Mouse (Mus musculus) gastrocnemius, postnatal 36 days (tissue): Measurements from ENCODE around the gene Tmem131l. TPM values are rescaled to one million over a fixed set of nuclear protein-coding genes. Genes with fewer than 3 reads are reported as not detected.

Source experiments
- DNase-seq, 2 experiments: peaks; one replicate each; pipeline ENCODE4 v3.0.0; 2022
- intact Hi-C: fragments of 180-260 bp; cut with DNase I; formaldehyde crosslinking; loops from one replicate; pipeline ENCODE4 v1.15.1; 2025
- total RNA-seq, 2 experiments: library from RNA; stranded (reverse); gene quantifications; 2 replicates each; pipeline ENCODE4 v1.2.3; 2021

Tmem131l gene
- total RNA-seq, 2 experiments from 2014 or later, result 13.0 to 18.4 TPM

GRCm38 (mm10) chr3:84059676-84060075, 19.7 kb upstream of the Tmem131l start:
- intact Hi-C loops, result loop anchor here (2.0 kb wide), 1 partner anchor 19 kb away; the partner anchor contains the start of gene Tmem131l
- no peak for DNase-seq

- intact Hi-C loops, result no loop called here
- DNase-seq, result no peak
Observed at GRCm38 (mm10) chr3:84059261-84059660, 19.3 kb upstream of the Tmem131l start.

GRCm38 (mm10) chr3:84048729-84049175, 8.8 kb upstream of the Tmem131l start:
- intact Hi-C loops, result no loop called here
- peak; percentile 46 to 60 for DNase-seq

GRCm38 (mm10) chr3:84046206-84046605, 6.2 kb upstream of the Tmem131l start:
- intact Hi-C loops, result no loop called here
- no peak for DNase-seq

GRCm38 (mm10) chr3:84041739-84042138, 1.8 kb upstream of the Tmem131l start:
- intact Hi-C loops, result loop anchor here (2.0 kb wide), 1 partner anchor 19 kb away; no protein-coding TSS in a partner anchor
- no peak for DNase-seq

GRCm38 (mm10) chr3:84040476-84041082, 604 bp upstream of the Tmem131l start:
- peak in 1 of 2 experiments; percentile 40 for DNase-seq
- intact Hi-C loops, result loop anchor here (2.0 kb wide), 1 partner anchor 20 kb away; no protein-coding TSS in a partner anchor

- peak in 1 of 2 experiments; percentile 25 for DNase-seq
- intact Hi-C loops, result loop anchor here (5.0 kb wide), 2 partner anchors 83 to 92 kb away; no protein-coding TSS in a partner anchor
Observed at GRCm38 (mm10) chr3:84038981-84039645, 862 bp downstream of the Tmem131l start.

- intact Hi-C loops, result loop anchor here (5.0 kb wide), 2 partner anchors 84 to 91 kb away; no protein-coding TSS in a partner anchor
- DNase-seq, result no peak
Observed at GRCm38 (mm10) chr3:84038126-84038525, 1.8 kb downstream of the Tmem131l start.

GRCm38 (mm10) chr3:84037536-84037935, 2.4 kb downstream of the Tmem131l start:
- intact Hi-C loops, result loop anchor here (5.0 kb wide), 2 partner anchors 85 to 90 kb away; no protein-coding TSS in a partner anchor
- no peak for DNase-seq

GRCm38 (mm10) chr3:84036866-84037265, 3.1 kb downstream of the Tmem131l start:
- intact Hi-C loops, result loop anchor here (5.0 kb wide), 2 partner anchors 85 to 90 kb away; no protein-coding TSS in a partner anchor
- no peak for DNase-seq

- intact Hi-C loops, result loop anchor here (5.0 kb wide), 2 partner anchors 86 to 89 kb away; no protein-coding TSS in a partner anchor
- no peak for DNase-seq
Observed at GRCm38 (mm10) chr3:84035728-84036364, 4.1 kb downstream of the Tmem131l start.

- intact Hi-C loops, result no loop called here
- DNase-seq, result no peak
Observed at GRCm38 (mm10) chr3:84034115-84034780, 5.7 kb downstream of the Tmem131l start.

GRCm38 (mm10) chr3:84032933-84033730, 6.8 kb downstream of the Tmem131l start:
- no peak for DNase-seq

GRCm38 (mm10) chr3:84032419-84032818, 7.6 kb downstream of the Tmem131l start:
- intact Hi-C loops, result no loop called here
- no peak for DNase-seq

More at GRCm38 (mm10) chr3:84032933-84033730, 6.8 kb downstream of the Tmem131l start:
- intact Hi-C loops, result no loop called here

- intact Hi-C loops, result no loop called here
- no peak for DNase-seq
Observed at GRCm38 (mm10) chr3:84031216-84031615, 8.8 kb downstream of the Tmem131l start.

GRCm38 (mm10) chr3:84028968-84029367, 11.0 kb downstream of the Tmem131l start:
- intact Hi-C loops, result no loop called here
- DNase-seq, result no peak

GRCm38 (mm10) chr3:84027691-84028159, 12.2 kb downstream of the Tmem131l start:
- intact Hi-C loops, result no loop called here
- no peak for DNase-seq

GRCm38 (mm10) chr3:84024512-84025072, 15.4 kb downstream of the Tmem131l start:
- no peak for DNase-seq
- intact Hi-C loops, result no loop called here

GRCm38 (mm10) chr3:84022723-84023122, 17.3 kb downstream of the Tmem131l start:
- intact Hi-C loops, result no loop called here
- DNase-seq, result no peak
